Mouse (Mus musculus) c-Kit-positive CD71-positive TER-119-positive erythroid progenitor cells, embryonic 14.5 days (primary cell): ENCODE measurements around the gene Fbxw8.
A peak's percentile ranks its signal among the peaks of the same experiment; 100 is the strongest.

Source experiments
- DNase-seq: peaks from one replicate; pipeline ENCODE4 v3.0.0-alpha.2; 2013; ENCODE audit warnings: low spot score

Gene Fbxw8

DNA sequence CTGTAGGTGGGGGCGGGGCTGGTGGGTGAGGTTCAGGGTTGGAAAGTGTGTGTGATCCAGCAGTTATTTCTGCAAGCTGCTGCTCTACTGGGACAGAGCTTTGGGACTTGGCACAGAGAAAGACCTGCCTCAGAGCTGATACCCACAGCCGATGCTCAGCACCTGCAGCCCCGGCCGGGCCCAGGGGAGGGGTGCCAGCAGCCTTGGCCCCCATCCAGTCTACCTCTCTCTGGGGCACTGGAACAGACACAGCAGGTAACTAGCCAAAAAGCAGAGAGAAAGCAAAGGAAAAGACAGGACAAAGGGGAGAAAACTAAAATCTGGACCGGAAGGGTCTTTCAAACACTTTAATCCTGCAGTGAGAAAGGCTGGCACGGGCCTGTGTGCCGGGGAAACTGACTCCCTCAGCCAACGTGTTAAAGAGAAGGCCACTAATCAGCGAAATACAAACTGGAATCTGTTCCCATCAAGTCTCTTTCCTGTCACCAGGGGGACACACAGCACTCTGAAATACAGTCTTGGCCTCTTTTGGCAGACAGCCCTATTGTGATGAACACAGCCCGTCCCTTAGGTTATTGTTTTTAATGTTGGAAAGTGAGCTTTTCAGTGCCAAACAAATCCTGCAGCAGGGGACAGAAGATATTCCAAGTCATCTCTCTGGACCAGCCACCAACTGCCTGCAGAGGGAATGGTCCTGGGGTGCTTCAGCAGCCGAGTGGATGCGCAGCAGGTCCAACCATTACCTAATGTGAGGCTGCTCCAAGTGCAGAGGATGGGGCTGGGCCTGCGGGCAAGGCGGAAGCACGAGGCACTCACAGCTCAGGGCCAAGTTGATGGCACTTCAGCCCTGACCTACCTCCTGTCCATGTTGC lies 78.3 kb downstream of the Fbxw8 start:
- no peak for DNase-seq

DNA sequence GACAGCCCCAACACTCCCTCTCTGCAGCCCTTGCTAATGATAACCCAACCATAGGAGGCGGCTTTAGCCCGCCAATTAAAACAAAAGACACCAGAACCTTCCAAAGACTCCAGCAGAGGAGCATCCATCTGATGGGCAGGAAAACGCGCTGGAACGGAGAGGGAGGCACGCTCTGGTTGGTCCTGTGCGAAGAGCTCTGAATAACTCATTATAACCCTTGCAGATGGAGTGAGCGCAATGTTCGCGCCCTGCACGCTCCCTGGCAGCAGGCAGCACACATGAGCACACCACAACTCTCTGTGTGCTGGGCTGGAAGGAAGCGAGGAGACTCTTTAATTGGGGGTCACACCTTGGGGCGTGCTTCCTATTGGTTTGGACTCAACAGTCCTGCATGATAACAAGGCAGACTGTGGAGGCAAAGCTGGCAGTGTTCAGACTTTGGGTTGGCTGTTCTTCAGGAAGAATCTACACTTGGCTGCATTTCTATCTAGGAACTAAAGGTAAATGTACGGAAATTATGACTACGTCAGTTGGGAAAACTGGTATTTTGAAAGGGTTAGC lies 82.0 kb downstream of the Fbxw8 start:
- DNase-seq = no peak

DNA sequence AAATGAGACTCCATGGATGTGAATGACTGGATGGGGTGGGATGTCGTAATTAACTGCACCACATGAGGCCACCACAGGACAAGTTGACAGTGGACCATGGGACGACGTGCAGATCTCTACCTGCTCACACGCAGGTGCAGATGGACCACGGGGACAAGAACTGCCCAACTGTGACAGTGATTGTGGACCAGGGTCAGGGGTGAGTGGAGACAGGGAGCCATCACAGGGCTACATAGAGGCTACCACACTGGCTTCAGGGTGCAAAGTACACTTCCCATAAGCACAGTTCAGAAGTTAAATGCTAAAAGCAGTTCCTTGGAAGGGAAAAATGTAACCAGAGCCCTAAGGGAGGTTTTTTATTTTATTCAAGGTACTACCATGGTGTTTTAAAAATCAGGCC lies 83.5 kb downstream of the Fbxw8 start:
- DNase-seq = no peak

DNA sequence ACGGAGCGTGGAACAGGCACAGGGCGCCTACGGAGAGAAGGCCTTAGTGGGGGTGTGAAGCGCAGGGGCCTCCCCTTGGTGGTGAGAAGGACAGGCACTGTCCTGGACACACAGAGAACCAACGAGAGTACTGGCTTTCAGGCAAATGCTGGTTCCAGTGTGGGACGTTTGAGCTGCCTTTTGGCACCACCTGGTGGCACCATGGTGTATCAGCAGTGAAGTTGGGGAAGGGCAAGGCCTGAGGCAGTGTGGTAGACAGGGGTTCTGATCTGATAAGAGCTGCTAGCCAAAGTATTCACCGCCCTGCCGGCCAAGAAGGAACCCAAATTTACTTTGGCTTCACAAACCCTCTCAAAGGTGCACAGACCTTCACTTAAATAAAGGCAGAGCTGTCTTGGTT lies 85.9 kb downstream of the Fbxw8 start:
- DNase-seq = peak; percentile 54

DNA sequence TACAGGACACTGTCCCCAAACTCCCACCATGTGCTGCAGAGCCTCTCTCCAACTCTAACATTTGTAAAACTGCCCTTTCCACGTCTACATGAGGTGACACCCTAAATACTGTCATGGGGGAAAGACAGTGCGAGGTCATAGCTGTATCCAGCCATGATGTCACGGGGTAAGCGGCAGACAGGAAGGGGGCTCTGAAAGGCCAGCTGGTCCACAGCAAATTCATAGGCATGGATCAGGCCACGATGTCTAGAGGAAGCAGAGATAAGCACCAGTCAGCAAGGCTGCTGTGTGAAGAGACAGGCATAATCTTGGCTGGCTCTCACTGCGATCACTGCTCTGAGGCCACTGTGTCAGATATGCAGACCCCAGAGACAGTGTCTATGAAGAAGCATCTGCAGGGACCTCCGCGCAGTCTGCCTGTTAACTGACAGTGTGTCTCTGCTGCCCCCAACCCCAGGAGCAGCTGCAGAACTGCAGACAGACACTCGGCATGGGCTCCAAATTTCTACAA lies 87.2 kb downstream of the Fbxw8 start:
- no peak for DNase-seq

DNA sequence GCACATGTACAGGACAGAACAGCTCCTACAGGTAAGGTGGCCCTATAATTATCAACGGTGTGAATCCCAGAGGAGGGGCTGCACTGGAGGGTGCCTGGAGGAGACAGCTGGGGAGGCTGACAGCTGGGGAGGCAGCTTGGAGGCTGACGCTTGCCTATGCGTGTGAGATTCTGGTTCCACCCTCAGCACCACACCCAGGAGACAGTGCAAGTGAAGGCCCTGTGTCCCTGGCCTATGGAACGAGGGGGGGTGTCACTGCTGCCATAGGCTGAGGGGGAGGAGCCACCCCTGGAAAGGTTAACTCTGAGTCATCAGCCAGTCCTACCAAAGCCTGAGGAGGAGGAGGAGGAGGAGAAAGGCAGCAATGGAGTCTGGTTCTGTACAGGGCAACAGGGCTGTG lies 87.7 kb downstream of the Fbxw8 start:
- no peak for DNase-seq

DNA sequence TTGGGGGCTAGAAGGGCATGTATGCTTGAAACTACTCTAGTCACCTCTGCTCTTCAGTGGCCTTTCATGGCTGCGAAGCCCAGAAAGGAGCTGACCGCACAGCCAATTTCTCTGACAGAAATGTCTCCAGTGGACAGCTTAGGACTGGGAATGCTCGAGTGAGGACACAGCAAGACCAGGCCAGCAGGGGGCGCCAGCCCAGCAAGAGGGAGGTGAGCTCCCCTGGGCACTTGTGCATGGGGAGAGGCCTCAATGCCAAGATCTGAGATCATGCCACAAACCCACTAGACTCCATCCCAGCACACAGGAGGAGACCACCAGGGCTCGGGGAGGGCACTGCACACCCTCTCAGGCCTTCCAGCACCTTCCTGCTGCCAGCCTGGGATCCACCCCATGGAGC lies 88.4 kb downstream of the Fbxw8 start:
- DNase-seq = peak; percentile 41

DNA sequence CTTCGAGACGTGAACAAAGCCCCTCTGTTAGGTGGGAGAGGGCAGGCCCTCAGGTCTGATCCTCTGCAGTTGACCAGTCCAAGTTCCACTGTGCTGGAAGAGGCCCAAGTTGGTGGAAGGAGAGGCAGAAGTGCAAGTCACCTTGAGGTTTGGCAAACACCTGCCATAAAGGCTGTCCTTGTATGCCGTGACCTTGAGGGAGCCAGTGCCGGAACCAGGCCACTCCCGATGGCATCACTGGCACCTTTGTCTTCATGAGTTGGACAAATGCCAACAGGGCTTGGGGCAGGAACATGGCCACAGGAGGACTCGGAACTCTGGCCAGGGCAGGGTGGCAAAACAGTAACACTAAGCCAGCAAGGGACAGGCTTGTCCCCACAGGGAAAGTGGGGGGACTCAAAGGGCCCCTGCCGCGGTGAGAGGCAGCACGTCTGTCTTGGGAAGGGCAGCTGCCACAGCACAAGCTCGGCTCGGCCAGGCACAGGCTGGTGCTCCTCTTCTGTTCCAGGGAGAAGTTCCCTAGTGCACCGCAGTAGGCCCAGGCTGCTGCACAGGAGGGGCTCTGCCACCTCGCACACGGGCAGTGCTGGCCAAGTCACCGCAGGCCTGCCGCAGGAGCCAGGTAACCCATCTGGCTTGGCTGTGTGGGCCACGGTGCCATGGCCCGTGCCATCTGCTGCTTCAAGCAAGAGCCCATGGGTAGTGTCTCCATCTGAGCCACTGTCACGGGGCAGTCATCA lies 89.6 kb downstream of the Fbxw8 start:
- no peak for DNase-seq

DNA sequence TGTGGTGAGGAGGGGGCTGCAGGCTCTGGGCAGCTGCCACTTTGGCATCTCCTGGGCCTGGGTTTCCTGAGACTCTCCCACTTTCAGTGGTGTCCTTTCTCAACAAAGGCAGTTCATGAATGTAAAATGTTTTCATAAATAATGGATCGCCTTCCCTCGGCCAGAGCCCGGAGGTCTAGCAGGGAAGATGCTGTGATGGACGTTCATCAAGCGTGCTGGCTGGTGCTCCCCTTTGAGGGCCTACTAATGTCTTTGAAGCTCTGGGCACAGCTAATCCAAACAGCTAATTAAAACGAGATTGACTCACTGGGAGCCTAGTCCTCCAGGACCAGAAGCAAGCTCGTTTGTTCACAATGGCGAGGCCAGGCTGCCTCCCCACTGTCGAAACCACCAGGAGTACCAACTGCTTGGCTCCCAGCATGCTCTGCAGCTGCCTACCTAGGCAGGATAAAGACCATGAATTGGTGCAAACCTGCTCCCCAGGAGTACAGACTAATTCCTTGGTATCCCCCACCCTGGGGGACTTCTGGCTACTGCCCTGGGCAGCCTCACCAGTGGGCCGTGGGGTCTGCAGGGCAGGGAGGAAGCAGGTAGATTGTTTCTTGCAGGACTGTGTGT lies 90.9 kb downstream of the Fbxw8 start:
- no peak for DNase-seq

DNA sequence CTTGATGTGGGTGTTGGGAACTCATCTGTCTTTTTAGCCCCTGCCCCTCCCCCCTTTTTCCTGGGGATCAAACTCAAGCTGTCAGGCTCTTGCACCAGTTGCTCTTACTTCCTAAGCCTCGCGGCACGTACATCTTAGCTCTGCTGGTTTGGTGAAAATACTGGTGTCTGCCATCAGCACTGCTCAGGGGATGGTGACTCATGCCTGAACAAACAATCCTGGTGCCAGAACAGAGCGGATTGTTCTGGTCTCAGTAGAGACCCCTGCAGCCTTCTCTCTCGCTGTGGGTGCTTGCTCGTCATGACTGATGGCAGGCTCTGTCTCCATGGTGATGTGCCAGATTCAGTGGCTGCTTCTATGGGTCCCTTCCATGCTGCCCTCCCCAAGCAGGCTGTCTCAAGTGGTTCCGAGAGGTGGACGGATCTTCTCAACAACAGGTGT lies 92.1 kb downstream of the Fbxw8 start:
- no peak for DNase-seq

DNA sequence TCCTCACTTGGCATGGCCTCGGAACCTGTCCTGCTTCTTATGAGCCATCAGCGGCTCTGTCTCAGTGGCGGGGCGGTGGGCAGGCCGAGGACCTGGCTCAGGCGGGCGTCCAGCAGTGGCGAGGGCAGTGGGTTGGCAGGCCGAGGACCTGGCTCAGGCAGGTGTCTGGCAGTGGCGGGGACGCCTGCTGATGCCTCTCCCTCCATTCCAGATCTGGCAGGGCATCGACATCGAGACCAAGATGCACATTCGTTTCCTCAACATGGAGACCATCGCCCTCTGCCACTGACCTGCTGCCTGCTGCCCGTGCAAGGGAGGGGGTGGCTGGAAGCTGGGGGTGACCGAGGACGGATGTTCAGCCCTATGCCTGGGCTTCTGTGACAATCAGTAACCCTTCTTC lies 93.9 kb downstream of the Fbxw8 start:
- DNase-seq = no peak

DNA sequence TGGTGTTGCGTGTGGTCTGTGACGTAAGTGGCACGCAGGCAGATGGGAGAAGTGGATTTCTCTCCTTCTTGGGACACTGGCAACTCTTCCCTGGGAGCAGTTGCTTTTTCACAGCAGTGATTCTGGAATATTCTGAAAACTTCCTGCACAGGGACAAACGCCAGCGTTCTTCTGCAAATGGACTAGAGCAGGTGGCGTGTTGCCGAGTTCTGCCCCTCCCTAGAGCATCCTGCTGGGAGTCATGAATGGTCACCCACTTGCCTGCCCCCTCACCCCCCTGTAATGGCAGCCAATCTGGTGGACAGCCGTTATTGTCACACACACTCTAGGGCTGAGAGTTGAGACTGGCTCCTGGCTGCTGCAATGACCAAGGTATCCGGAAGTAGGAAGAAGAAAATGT lies 95.6 kb downstream of the Fbxw8 start:
- no peak for DNase-seq

DNA sequence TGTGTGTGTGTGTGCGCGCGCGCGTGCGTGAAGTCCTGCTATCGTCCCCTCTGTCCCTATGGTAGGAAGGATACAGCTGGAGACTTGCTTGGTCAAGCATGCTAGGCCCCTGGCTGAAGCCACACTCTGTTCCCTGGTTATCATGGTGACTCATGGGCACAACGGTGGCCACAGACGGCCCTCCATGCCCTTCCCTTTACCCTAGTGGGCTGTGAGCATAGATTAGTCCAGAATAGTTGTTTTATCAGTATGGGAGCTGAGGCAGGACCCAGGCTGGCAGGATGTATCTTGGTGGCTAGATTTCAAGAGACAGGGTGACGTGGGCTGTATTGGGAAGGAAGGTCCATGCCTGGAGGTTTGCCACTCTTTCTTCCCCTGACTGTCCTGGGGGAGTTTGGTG lies 96.4 kb downstream of the Fbxw8 start:
- no peak for DNase-seq

DNA sequence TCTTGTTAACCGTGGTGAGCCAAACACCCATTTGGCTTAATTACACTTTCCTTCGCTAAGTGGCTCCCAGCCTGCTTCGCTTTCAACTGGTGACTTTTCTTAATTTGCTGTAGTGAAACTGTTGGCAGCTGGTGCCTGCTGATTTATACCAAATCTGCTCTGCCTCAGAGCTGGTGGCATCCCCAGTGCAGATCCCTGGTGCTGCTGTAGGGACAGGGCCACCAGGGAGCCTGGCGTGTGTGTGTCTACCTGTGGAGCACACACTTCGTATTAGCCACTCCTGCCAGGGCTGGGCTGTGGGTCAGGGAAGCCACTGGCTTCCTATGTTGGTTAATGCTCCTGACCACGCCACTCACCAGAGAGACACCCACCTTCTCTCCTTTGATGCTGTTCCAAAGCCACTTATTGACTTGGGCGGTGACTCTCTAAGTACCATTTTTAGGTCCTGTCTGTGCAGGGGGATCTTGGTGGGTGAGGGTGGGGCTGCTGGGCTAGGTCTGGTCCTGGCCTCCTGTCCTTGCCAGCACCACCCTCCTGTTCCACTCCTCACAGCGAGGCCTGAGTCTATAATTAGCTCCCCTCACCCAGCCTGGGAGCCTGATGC lies 97.7 kb downstream of the Fbxw8 start:
- DNase-seq = no peak

DNA sequence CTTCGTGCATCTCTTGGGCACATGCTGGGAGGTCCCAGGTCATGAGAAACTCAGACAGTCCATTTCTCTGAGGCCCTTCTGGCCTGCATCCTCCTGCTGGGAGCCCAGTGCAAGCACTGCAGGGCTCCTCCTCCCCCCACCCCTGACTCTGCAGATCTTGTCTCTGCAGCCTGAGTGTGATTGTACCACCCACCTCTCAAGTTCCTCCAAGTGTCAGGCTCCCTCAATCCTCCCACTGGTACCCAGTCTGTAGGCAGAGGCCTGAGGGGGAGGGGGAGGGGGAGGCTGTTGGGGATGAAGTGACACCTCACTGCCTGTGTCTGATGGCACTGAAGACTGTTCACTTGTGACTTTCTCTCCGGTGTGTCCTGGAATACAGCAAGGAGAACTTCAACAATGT lies 102.1 kb downstream of the Fbxw8 start:
- DNase-seq = no peak

DNA sequence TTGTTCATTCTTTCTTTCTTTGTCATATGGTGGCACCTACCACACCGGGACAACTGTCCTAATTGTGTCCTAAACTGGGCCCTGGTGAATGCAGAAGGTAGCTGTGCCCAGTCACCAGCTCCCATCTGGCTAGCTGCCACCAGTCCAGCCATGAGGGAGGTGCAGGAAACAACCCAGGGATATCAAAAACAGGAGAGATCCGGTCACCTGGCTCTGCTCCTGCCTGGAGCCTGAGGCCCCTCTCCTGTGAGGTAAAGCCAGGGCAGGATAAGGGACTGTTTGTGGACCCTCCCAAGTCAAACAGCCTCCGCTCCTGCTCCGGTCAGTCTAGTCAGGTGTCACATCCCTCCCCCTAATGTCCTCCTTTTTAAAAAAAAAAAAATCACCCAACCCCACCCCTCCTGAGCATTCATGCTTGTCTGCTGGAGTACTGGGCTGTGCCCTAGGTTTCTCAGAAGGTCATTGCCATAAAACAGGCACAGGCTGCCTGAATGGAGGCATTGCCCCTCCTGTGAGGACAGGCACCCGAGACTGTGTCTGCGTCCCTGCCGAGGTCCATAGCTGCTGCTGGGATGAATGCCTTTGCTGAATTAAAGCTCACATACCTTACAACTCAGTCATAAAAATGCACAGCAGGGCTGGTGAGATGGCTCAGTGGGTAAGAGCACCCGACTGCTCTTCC lies 103.1 kb downstream of the Fbxw8 start:
- DNase-seq = no peak

DNA sequence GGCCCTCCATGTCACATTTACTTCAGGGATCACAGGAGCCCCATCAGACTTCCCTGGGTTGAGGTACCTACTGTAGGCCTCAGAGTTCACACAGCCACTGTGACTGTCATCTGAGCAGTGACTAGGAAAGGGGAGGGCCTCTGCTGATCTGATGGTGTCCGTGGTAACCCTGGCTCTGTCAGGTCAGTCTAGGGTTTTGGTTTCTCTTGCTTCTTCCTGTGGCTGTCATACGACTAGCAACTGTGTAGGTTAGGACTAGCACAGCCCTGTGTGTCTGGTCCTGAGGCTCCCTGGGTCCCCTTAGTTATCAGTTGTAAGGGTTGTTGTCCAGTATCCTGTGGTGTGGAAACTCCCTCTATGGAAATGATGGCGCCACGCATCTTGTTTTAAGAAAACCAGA lies 104.5 kb downstream of the Fbxw8 start:
- no peak for DNase-seq

DNA sequence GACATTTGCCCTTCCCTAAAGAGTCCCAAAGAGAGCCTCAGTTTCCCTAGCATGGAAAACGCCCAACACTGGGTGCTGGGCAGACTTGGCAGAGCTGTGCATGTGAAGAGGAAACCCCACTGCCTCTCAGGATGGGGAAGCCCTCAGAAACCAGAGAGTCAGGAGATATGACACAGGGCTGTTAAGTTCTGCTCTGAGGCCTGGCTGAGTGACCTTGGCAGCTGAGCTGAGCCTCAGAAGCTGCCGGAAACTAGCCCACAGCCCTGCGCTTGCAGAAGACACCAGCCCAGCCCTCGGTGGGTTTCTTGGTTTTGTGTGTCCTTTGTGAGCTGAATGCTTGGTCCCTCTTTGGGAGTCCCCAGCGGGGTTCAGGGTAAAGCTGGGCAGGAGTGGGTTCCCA lies 106.3 kb downstream of the Fbxw8 start:
- DNase-seq = no peak

DNA sequence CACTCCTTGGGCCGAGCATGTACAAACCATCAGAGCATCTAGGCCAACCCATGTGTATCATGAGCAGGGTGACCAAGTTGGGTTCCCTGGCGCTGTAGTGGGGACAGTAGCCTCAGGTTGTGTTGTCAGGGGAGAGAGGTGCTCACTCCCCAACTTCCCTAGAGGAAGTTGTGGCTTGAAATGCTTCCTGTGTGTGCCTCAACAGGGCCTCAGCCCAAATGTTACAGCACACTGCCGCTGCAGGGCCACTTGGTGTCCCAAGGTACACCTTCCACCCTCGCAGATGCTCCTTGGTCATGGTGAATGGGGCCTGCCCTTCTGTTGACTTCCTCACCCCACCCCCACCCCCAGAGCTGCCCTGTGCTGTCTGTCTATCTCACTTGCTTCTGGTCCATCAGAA lies 106.9 kb downstream of the Fbxw8 start:
- no peak for DNase-seq

DNA sequence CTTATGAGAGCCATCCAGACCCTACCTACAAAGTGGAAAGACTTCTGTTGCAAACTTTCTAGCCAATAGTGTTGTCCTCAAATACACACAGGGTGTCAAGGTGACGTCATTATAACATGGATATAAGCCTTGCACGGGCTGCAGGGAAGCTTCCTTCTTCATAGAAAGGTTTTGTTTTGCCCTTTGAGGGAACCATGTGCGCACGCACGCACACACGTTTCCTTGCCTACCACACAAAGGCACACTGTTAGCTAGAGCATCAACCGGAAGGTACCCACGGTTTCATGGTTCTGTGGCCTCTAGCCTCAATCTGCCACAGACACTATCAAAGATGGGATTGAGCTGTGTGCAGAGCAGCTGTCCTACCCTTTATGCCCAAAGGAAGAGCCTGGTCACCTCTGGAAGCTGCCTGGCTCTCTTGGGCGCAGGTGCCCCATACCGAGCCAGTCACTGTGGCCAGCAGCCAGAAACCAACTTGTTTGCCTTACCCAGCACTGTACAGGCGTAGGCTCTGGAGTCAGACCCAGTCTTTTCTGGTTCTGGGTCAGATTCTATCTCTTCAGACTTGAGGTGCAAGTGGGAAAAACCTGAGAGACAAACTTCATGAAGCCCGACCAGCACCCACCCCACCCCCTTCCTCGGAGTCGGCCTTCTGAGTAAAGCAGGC lies 108.0 kb downstream of the Fbxw8 start:
- no peak for DNase-seq

DNA sequence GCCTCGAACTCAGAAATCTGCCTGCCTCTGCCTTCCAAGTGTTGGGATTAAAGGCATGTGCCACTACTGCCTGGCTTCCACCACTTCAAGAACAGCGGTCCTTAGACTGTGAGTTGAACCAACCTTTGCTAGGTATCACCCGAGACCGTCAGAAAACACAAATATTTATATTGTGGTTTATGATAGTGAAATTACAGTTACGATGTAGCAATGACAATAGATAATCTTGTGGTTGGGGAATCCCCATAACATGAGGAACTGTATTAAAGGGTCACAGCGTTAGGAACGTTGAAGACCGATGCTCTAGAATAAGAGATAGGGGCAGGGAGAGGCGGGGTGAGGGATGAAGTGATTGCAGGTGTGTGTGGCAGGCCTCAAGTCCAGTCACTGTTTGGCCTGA lies 109.9 kb downstream of the Fbxw8 start:
- DNase-seq = no peak
